Mouse (Mus musculus): ENCODE measurements around the gene Panx3. TPM values are rescaled to one million over a fixed set of nuclear protein-coding genes. Genes with fewer than 3 reads are reported as not detected.

Gene Panx3
- polyA plus RNA-seq (2012; fragmentation: generic; extraction: Trizol), result under 1 TPM in 1 of 2 experiments, not detected in 1; 0.02 TPM

GRCm38 (mm10) chr9:37669115-37669514, at the start of gene Panx3:
TSS of gene Panx3 (minus strand) at chr9:37669235.

GRCm38 (mm10) chr9:37716150-37716549, 47.1 kb upstream of the Panx3 start, which contains the start of gene Olfr160:
TSS of gene Olfr160 (minus strand) at chr9:37716250.

GRCm38 (mm10) chr9:37656931-37657481, 12.0 kb downstream of the Panx3 start, which contains the start of gene Tbrg1:
TSS of gene Tbrg1 (minus strand) at chr9:37657312.

GRCm38 (mm10) chr9:37613182-37613910, 55.7 kb downstream of the Panx3 start, which contains the start of gene Spa17:
TSS of gene Spa17 (minus strand) at chr9:37613722.

Other genes starting within 250 kb of the Panx3 start
- under 1 TPM; 0.04 to 0.28 TPM for gene Robo3, start 236.0 kb downstream of the Panx3 start, polyA plus RNA-seq (2012; fragmentation: generic; extraction: Trizol)
- gene Msantd2, start 179.9 kb downstream of the Panx3 start, polyA plus RNA-seq (2012; fragmentation: generic; extraction: Trizol), result 1 to 10 TPM in 1 of 2 experiments, under 1 TPM in 1; 0.94 to 7.4 TPM
- gene Esam, start 141.2 kb downstream of the Panx3 start, polyA plus RNA-seq (2012; fragmentation: generic; extraction: Trizol), result under 1 TPM; 0.01 to 0.08 TPM
- gene Vsig2, start 130.0 kb downstream of the Panx3 start, polyA plus RNA-seq (2012; fragmentation: generic; extraction: Trizol), result not detected
- gene Nrgn, start 116.3 kb downstream of the Panx3 start, polyA plus RNA-seq (2012; fragmentation: generic; extraction: Trizol), result under 1 TPM; 0.14 to 0.67 TPM
- gene Siae, start 113.5 kb downstream of the Panx3 start, polyA plus RNA-seq (2012; fragmentation: generic; extraction: Trizol), result 10 to 100 TPM in 1 of 2 experiments, under 1 TPM in 1; 0.94 to 11.9 TPM
- 1 to 10 TPM; 2.4 to 9.2 TPM for gene Spa17, start 55.5 kb downstream of the Panx3 start, polyA plus RNA-seq (2012; fragmentation: generic; extraction: Trizol)
- 100 to 1,000 TPM in 1 of 2 experiments, 10 to 100 TPM in 1; 80.8 to 129 TPM for gene Tbrg1, start 11.9 kb downstream of the Panx3 start, polyA plus RNA-seq (2012; fragmentation: generic; extraction: Trizol)
- not detected for gene Olfr160, start 47.0 kb upstream of the Panx3 start, polyA plus RNA-seq (2012; fragmentation: generic; extraction: Trizol)
- gene Olfr874, start 75.9 kb upstream of the Panx3 start, polyA plus RNA-seq (2012; fragmentation: generic; extraction: Trizol), result not detected
- gene Olfr875, start 102.6 kb upstream of the Panx3 start, polyA plus RNA-seq (2012; fragmentation: generic; extraction: Trizol), result not detected
- gene Olfr876, start 133.8 kb upstream of the Panx3 start, polyA plus RNA-seq (2012; fragmentation: generic; extraction: Trizol), result not detected
- gene Olfr877, start 185.0 kb upstream of the Panx3 start, polyA plus RNA-seq (2012; fragmentation: generic; extraction: Trizol), result not detected
- gene Olfr145, start 227.5 kb upstream of the Panx3 start, polyA plus RNA-seq (2012; fragmentation: generic; extraction: Trizol), result not detected
- gene Olfr878, start 248.6 kb upstream of the Panx3 start, polyA plus RNA-seq (2012; fragmentation: generic; extraction: Trizol), result not detected

Measured in C3H10T1/2 (cell line).